Mouse (Mus musculus) embryo, embryonic 10 days (tissue): Measurements from ENCODE around the gene Hmcn1.

Source experiments
- DNase-seq: peaks from one replicate; pipeline ENCODE4 v3.0.0-alpha.2; 2015; ENCODE audit warnings: low spot score

Hmcn1 gene

GRCm38 (mm10) chr1:150993162-150994064, at the start of gene Hmcn1:
Gene Hmcn1 (minus strand): TSS chr1:150993435.
- peak; percentile 87 for DNase-seq

- no peak for DNase-seq
Observed at GRCm38 (mm10) chr1:151040945-151041649, 47.9 kb upstream of the Hmcn1 start.

GRCm38 (mm10) chr1:151040290-151040689, 47.1 kb upstream of the Hmcn1 start:
- DNase-seq = no peak

- no peak for DNase-seq
Observed at GRCm38 (mm10) chr1:151039189-151039588, 46.0 kb upstream of the Hmcn1 start.

GRCm38 (mm10) chr1:151038566-151038965, 45.3 kb upstream of the Hmcn1 start:
- peak; percentile 67 for DNase-seq

GRCm38 (mm10) chr1:151036405-151036985, 43.3 kb upstream of the Hmcn1 start:
- DNase-seq = no peak

GRCm38 (mm10) chr1:151035766-151036165, 42.5 kb upstream of the Hmcn1 start:
- DNase-seq = no peak

- DNase-seq = peak; percentile 64
Observed at GRCm38 (mm10) chr1:151034993-151035592, 41.9 kb upstream of the Hmcn1 start.

- DNase-seq = no peak
Observed at GRCm38 (mm10) chr1:151033291-151033690, 40.1 kb upstream of the Hmcn1 start.

GRCm38 (mm10) chr1:151031581-151031980, 38.3 kb upstream of the Hmcn1 start:
- DNase-seq = no peak

- no peak for DNase-seq
Observed at GRCm38 (mm10) chr1:151031086-151031485, 37.9 kb upstream of the Hmcn1 start.

- DNase-seq = no peak
Observed at GRCm38 (mm10) chr1:151025049-151025773, 32.0 kb upstream of the Hmcn1 start.

GRCm38 (mm10) chr1:151019273-151019890, 26.1 kb upstream of the Hmcn1 start:
- DNase-seq = no peak

- DNase-seq = peak; percentile 88
Observed at GRCm38 (mm10) chr1:151011056-151011455, 17.8 kb upstream of the Hmcn1 start.

GRCm38 (mm10) chr1:151009115-151009797, 16.0 kb upstream of the Hmcn1 start:
- DNase-seq = peak; percentile 85

- DNase-seq = no peak
Observed at GRCm38 (mm10) chr1:151007747-151008146, 14.5 kb upstream of the Hmcn1 start.

- DNase-seq = no peak
Observed at GRCm38 (mm10) chr1:151004007-151004406, 10.8 kb upstream of the Hmcn1 start.

GRCm38 (mm10) chr1:151001868-151002428, 8.7 kb upstream of the Hmcn1 start:
- no peak for DNase-seq

- DNase-seq = peak; percentile 23
Observed at GRCm38 (mm10) chr1:151000714-151001113, 7.5 kb upstream of the Hmcn1 start.

- DNase-seq = no peak
Observed at GRCm38 (mm10) chr1:150994612-150995011, 1.4 kb upstream of the Hmcn1 start.
